Mouse (Mus musculus) megakaryocyte progenitor cell, adult 5-6 weeks (primary cell): ENCODE measurements around the gene Plch2. TPM values are rescaled to one million over a fixed set of nuclear protein-coding genes. Genes with fewer than 3 reads are reported as not detected.

ENCODE experiments used
- ATAC-seq: replicated peaks from 2 replicates; pipeline ENCODE4 v1.8.0; 2016; ENCODE audit warnings: mild to moderate bottlenecking, moderate TSS enrichment, inconsistent platforms; ENCODE audit not compliant: poor library complexity
- total RNA-seq, 2 experiments: library from RNA; stranded (forward) in 1 of 2; stranded (reverse) in 1 of 2; fragments of 157-497, 149-512 nt in 1 of 2; fragments of 200-1000 nt in 1 of 2; gene quantifications; 2 replicates each; pipeline versions ENCODE4 v1.2.3 to v1.2.4; 2015 to 2017

Gene Plch2
- total RNA-seq, 2 experiments from 2014 or later, result not detected

DNA sequence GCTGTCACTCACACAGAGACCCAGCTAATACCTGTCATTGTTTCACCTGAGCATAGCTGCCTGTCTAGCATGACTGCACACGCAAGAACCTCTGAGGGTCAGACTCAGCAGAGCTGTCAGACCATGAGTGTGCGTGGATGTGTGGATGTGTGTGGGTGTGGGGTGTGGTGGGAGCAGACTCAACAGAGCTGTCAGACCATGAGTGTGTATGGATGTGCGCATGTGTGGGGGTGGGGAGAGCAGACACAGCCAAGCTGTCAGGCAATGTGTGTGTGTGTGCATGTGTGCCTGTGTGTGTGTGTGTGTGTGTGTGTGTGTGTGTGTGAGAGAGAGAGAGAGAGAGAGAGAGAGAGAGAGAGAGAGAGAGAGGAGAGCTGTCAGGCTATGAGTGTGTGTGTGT is 51.3 kb downstream of the Plch2 start:
- no peak for ATAC-seq

DNA sequence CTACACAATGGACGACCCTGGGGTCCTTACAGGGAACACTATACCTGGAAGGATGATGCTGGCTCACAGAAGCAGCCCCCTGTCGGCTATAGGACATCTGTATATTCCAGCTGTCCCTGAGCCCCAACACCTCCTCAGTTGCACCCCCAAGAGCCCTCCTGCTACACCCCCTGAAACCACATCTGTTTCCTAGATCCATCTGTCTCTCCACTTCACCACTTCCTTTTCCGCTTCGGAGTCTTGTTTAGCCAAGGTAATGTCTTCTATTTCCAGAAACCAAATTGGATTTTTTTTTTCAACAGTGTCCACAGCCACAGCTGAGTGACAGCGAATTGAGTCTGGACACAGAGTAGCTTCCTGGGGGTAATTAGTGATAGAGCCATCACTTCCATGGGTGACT is 57.2 kb downstream of the Plch2 start:
- peak; percentile 56 for ATAC-seq

DNA sequence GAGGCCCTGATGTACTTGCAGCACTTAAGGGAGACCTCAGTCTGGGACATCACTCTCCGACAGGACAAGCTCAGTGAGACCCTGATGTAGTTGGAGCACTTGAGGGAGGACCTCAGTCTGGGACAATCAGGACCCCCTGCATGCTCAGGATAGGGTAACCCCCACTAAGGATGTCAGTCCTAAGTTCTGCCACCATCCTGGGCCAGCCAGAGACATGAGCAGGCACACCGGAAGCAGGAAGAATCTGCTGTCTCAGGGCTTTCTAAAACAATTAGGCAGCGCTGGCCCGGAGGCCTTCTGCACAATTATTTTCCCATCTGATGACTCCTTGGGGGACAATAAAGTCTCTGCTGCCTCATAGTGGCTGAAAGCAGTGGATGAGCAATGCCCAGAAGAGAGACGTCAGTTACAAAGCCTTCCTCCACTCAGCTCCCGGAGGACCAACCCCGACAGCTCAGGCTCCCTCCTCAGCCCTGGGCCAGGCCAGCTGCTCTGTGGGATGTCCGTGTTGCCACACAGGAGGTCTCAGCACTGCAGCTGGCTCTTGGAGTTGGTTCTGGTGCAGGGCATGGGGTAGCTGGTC is 59.9 kb downstream of the Plch2 start:
- ATAC-seq, result no peak

DNA sequence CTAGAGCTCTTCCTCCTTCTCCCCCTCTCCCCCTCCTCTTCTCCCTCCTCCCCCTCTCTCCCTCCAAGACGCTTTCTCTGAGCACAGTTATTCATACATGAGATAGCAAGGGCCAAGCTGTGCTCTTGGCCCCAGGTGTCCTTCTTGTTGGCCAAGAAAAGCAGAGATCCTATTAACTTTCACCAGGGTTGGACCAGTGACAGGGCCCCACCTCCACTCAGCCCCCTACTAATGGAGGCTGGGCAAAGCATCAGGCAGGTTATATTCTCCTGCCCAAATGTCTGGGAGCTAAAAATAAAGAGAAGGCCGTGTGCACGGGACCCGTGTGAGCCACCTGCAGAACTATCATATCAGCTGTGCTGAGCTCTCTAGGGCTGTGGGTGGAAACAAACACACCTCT is 61.7 kb downstream of the Plch2 start:
- no peak for ATAC-seq

DNA sequence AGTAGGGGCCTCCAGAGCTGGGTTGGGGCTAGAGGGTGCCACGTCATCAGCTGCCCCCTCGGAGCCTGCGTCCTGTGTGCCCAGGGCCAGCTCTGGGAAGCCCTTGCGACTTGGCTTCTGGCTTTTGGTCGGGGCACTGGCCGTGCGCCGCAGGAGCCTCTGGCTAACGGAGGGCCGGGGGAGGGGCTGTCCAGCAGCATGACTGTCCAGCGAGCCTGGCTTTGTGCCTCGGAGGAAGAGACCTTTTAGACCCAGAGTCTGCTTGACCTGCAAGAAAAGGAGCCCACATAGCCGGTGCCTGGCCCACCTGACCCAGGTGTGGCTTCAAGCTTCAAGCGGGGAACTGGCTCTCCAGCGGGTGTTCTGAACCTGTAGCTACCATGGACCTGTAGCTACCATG is 69.8 kb downstream of the Plch2 start:
- no peak for ATAC-seq

DNA sequence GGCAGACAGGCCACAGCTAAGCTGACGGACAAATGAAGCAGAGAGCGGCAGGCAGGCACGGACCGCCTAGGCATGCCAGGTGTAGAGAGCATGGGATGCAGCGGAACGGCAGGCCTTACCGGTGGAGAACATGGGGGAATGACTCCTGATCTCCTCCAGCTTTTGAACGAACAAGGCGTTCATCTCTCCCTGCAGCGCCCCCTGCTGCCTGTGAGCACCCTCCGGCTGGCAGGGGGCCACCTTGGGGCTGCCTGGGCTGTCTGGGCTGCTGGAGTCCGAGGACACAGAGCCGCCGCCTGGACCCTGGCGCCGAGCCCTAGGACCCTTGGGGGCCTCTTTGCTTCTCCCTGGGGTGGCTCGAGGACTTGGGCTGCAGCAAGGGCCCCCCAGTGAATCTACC is 70.5 kb downstream of the Plch2 start:
- ATAC-seq, result peak; percentile 59

DNA sequence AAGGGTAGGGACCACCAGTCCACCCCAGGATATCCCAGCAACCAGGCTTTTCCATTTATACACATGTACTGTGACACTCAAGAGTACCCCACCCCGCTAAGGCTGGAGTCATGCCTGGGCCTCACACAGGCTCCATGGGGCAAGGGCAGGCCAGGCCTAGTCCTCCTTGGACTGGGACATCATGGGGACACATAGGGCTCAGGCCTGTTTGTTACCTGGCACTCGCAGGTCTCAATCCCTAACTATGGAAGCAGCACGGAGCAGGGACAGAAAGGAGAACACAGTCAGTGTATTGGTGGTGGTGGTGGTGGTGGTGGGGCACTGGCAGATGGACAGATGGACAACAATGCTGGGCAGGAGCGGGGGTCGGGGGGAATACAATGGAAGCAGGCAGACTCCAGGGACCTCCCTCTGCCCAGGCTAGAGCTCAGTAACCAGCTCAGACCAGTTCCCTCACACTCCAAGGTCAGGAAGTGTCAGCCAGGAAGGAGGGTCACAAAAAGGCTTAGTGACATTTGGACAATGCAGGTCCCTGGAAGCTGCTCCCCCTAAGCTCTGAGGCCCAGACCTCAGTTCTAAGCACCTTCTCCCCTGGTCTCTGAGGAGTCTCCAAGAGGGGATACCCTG is 71.3 kb downstream of the Plch2 start:
- ATAC-seq, result no peak

DNA sequence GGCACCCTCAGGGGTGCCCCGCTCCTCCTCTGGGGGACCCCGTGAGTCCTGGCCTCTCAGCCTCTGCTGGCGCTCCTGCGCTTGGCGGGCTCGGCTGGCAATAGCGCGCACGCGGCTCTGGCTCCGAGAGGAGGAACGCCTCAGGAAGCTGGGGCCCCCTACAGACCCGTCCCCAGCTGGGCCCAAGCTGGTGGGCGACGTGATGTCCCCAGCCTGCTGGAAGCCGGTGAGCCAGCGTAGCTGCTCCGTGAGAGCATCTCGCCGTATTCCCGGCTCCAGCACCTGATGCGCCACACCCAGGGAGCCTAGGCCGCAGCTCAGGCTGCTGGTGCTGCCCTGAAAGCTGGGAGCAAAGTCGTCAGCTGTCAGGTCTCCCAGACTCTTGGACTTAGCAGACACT is 72.8 kb downstream of the Plch2 start:
- no peak for ATAC-seq

DNA sequence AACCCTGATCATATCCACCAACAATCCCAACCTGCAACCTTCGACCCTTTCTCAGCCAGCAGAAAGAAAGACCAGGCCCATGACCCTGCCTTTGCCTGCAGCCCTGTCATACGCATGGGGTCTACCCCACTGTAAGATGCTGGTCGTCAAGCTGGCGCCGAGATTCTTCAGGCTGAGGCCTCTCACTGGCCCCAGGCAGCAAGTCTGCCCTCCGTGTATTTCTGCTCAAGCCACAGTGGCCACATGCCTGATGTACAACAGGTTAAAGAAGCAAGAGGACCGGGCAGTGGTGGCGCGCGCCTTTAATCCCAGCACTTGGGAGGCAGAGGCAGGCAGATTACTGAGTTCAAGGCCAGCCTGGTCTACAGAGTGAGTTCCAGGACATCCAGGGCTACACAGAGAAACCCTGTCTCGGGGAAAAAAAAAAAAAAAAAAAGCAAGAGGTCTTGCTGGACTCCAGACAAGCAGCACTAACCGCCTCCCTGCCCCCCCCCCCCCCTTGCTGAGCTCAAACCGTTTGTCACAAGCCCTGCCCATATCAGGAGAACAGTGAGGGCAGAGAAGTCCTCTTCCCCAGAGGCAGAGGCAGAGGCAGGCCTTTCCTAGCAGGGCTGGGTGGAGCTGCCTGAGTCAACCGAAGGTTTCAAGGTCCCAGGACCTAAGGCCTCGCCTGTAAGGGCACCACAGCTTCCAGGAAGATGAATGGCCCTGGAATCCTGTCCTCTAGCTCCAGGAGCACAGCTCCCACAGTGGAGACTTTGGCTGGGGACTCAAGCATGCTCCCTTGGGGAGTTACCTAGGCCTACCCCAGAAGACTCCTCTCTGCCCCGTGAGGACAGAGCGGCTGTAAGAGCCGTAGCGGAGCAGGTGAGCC is 74.1 kb downstream of the Plch2 start:
- ATAC-seq, result peak; percentile 35

DNA sequence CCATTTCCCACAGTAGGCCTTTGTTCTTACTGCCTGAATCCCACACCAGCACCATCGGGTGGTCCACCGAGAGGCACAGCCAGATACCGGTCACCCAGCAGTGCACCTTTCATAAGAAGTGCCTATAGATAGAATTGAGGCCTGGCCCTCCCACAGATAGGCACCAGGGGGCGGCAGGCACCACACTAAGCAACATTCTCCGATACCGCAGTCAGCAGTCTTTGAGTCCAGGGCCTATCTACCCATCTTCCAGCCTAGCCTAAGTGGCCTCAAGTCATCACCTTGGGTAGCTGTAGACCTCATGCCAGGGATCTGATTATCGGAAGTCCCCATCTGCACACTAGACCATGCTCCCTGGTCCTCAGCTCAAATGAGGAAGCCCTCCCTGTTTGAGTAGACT is 75.1 kb downstream of the Plch2 start:
- peak; percentile 70 for ATAC-seq

DNA sequence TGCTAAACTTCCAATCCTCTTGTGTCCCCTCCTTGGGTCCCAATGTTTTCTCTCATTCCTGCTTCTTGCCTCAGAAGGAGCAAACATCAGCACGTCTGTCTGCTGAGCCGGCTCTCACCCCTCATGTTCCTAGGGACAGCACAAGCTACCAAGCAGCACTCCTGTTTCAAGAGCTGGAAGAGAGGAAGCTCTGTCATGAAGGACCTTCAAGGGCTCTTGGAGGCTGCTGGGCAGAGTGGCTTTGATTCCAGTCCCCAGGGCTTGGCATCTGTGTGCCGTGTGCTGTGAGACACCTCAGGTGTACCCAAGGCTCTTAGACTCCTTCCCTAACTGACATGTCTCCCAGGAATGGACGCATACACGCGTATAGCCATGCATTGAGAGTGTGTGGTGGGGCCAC is 75.5 kb downstream of the Plch2 start:
- no peak for ATAC-seq

DNA sequence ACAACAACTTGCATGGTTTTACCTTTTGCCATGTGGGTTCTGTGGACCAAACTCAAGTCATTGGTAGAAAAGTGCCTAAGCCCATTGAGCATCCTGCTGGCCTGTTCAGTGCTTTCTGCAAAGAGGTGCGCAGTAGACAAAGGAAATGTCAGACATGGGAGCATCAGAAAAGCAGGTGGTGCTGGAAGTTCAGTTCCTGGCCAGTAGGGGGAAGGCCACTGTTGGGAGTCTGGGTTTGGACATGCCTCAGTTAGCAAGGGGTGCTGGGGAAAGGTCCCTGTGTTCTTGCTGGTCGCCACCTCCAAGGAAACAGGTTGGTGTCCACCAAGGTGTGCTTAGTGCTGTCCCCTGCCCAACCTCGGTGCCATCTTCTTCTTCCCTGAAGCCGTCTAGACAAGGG is 76.5 kb downstream of the Plch2 start:
- 0 out of 2 replicates have a peak, but pooled peaks have one; percentile 29 for ATAC-seq

DNA sequence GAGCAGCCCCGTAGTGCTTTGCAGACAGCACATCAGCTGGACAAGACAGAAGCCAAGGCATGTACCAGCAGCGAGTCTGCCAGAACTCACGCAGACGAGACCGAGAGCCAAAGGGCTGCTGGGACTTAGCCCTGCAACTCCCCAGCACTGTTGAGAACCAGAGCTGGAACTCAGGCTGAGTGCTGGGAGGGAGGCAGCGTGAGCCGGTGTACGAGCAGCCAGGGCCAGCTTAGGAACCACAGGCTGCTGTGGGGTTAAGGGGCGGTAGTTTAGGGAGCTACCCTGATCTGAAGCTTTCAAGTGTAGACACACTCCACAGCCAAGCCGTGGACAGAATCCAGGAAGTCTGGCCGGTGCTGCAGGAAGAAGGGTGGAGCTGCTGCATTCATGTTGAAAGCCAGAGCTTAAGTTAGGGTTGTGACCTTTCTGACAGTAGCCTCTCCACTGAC is 82.4 kb downstream of the Plch2 start:
- no peak for ATAC-seq

DNA sequence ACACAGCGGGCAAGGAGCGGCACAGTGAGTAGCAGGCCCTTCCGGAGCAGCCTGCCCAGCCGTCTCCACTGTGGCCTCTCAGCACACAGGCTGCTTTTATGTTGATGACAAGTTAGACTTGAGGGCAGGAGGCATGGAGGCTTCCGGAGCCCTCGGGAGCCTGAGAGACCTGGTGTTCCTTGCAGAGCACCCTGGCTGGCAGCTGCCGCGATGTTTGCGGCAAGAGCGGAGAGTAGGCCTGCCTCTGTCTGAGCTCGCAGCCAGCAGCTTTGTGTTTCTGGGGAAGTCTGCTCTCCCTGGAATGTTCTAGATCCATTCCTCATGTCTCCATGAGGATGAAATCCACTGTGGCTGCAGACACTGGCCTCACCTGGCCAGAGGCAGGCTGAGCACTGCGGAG is 84.0 kb downstream of the Plch2 start:
- ATAC-seq, result no peak

DNA sequence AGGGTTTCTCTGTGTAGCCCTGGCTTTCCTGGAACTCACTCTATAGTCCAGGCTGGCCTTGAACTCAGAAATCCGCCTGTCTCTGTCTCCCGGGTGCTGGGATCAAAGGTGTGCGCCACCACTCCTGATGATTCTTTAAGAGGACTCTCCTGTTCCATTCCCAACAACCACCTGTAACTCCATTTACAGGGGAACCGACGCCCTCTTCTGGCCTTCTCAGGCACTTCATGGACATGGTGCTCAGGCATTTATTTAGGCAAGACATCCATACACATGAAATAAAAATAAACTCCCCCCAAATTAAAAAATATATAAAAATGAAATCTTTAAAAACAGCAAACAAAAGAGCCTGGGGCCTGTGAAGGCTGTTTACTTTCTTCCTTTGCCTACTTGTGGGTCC is 89.4 kb downstream of the Plch2 start:
- no peak for ATAC-seq

DNA sequence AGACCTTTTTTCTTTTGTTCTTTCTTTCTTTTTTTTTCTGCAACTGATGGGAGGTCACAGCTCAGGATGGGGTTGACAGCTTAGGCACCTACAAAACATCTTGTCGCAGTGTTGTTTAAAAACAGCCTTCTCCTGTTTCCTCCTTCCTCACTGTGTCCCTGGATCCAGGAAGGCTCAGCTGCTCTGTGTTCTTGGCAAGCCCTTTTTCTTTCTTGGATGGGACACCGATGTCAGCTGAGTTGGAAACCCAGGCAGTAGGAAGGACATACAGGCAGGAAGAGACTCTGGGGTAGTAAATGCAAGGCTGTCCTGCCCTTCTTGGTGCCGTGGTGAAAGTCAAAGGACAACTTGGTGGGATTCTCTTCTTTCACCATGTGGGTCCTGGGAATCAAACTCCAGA is 90.7 kb downstream of the Plch2 start:
- ATAC-seq, result no peak

DNA sequence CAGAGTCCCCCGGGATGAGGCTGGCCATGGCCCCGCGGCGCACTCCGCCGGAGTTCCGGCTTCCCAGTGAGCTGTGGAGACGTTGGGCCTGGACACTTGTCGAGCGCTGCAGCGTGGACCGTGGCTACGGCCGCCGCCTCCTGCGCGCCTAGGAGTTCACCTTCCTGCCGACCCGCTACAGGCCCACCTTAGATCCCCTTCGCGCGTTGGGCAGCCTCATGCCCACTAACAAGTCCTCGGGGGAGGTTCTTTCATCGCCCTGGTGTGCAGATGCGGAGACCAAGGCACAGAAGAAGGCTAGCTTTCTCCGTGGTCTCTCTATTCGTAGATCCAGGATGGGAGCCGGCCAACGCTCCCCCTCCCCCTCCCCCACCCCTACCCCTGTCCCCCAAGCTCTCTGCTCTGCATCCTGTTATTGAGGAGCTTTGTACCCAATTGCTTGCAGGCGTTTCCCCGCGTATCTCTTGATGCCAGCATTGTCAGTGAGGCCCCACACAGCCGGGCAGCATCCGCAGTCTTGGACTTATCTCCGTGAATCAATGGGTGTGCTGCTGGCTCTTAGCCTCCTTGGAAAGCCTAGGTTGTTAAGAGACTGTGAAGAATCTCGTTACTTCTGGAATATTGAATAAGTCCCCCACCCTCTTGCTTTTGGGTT is 91.9 kb downstream of the Plch2 start:
- ATAC-seq, result peak; percentile 56

DNA sequence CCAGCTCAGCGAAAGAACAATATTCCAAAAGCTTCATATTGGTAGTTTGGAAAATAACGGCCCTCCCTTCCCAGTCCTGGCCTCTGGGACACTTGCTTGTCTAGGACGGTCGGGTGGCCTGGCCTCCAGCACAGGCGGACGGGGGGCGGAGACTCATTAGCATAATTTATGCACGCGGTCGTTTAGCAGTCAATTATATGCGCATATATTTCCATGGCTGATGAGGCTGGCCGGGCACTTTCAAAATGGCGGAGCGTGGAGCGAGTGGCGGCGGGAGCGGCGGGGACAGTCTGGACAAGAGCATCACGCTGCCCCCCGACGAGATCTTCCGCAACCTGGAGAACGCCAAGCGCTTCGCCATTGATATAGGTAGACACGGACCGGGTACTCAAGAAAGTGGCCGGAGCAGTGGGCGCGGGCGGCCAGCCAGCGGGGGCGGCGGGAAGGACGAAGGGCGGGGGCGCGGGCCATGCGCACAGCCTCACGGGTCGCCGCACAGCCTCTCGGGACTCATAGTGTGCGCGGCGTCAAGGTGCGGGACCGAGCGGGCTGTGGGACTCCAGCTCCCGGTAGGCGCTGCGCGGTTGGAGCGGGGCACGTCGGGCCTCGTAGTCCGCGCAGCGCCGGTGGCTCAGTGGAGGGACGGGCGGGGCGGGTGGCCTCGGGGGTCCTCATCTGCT is 92.5 kb downstream of the Plch2 start, which contains the start of gene Pank4:
Gene Pank4, plus strand, starts transcription at position 223 of the 680 bp plus-strand sequence.
- ATAC-seq, result peak; percentile 69

DNA sequence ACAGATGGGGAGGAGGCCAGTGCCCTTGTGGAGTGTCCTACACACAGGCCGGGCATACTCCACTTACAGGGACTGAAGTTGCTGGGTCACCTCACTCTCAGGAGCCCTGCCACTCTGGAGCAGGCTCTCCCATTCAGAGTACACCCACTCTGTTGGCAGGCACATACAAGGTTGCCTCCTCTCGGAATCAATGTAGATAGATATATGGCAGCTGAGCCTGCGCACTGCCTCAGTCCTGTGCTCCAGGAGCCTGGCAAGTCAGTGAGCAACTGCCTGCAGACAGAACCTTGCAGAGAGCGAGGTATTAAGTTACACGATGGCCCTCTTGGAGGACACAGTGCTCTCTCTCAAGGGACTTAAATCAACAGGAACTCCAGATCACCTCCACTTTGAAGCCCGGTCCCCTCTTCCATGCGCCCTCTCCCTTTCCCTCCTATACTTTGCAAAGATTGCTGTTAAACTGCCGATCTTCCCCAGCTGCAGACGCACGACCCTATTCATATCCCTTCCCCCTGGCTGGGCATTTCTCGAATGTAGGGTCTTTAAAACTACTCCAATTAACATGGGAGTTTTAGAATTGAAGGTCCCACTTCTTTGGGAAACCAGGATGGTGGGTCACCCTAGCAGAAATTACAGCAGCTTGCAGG is 93.3 kb downstream of the Plch2 start:
- ATAC-seq, result no peak

DNA sequence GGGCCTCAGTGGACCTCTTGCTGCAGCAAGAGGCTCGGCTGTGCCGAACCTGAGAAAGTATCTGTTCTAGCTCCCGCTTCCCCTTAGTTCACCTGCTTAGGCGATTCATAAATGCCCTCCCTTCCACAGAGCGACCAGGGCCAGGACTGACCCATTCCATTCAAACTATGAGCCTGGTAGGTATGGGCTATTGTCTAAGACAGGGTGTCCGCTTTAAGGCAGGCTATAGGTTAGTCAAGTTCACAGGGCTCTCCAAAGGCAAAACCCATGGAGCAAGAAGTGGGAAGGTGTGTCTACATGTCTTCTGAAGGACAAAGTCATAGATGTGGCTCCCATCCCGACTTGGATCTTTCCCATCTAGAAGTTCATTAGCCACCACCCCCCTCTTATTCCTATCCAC is 93.9 kb downstream of the Plch2 start:
- no peak for ATAC-seq
